ENCODE assay signal across 9 mouse cellular contexts in the genomic region with DNA sequence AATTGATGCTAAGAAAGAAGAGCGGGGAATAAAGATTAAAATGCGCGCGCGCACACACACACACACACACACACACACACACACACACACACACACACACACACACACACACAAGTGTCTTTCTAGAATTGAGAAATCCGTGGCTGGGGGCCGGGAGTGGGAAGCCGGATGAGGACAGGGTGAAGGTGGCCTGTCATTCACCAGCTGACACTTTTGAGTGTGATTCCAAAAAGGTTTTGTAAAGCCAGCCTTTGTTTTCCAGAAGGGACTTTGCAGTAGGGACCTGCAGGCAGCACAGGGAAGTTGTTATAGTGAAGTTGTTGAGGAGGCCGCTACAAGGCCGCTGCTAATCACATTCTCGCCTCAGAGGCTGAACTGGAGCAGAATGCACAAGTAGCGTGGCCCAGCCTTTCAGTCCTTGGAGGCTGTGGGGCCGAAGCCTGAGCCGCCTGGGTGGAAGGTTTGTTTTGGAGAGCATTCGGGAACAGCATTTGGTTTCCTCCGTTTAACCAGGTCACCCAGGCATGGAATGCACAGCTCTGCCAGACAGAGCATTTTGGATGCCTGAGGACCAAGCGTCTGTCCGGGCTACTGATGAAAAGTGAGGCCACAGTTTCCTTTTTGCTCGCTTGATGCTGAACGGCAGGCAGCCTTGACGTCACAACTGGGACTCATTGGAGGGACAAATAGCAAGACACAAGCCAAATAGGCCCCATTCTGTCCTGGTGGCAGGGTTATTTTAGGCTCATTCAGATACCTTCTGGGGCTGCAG.
A peak's percentile ranks its signal among the peaks of the same experiment; 100 is the strongest.
DNase-seq lines count a peak whose midpoint lies in the region; ATAC-seq and TF ChIP-seq lines count a peak whose summit lies in the region.
"Had no signal": no experiment of that assay in that cellular context is flagged by ENCODE, and none has a peak within 500 bp of the region (broad histone marks: within the 10 kb centered on the region; RNA-seq: fewer than 3 reads in every experiment).

No protein-coding gene starts in this region.

- H3K4me2 ChIP-seq in hindbrain, embryonic 16.5 days (ENCODE audit: low read length): no peak overlapping the region

- WGBS in cerebellum, adult 2 months: 28% methylated on average over 21 of the region's 21 CpGs
- WGBS in hindbrain, embryonic 16.5 days: 30% methylated on average over 21 of the region's 21 CpGs
- 65% methylated on average over 21 of the region's 21 CpGs for WGBS in lung, adult 2 months

- H3K36me3 ChIP-seq in hindbrain, embryonic 16.5 days (ENCODE audit: control insufficient read depth, insufficient read depth, low read length): no peaks in the 10 kb centered on the region

- peak; percentile 65 for ATAC-seq in hindbrain, embryonic 16.5 days

- no peaks in the 10 kb centered on the region for H3K27me3 ChIP-seq in cerebellum, adult 2 months (ENCODE audit: control insufficient read depth, insufficient read depth, low read length)
- H3K27me3 ChIP-seq in hindbrain, embryonic 16.5 days (replicated peaks; ENCODE audit: control insufficient read depth, insufficient read depth, low read length): no peaks in the 10 kb centered on the region

- peak overlapping the region; percentile 48; the same call in 1 of the 2 replicates for H3K27ac ChIP-seq in left cerebral cortex, adult 2 months
- peak overlapping the region; percentile 70 for H3K27ac ChIP-seq in cerebellum, adult 2 months (ENCODE audit: insufficient read depth, low read length)
- H3K27ac ChIP-seq in hindbrain, embryonic 16.5 days (ENCODE audit: low read depth, low read length): peak overlapping the region; percentile 65

- H3K9me3 ChIP-seq in hindbrain, embryonic 16.5 days (ENCODE audit: control insufficient read depth, low read length): no peaks in the 10 kb centered on the region
- H3K9me3 ChIP-seq: G1E had no signal

- TF ChIP-seq POLR2A in cerebellum, adult 2 months (IDR thresholded peaks at IDR 0.05; ENCODE audit: borderline replicate concordance, insufficient read depth, low read length): peak; percentile 43; the same call in 1 of the 2 replicates
- no peak for TF ChIP-seq POLR2A in lung, adult 2 months (IDR thresholded peaks at IDR 0.05; ENCODE audit: borderline replicate concordance, extremely low read depth, low read depth, low read length)

- peaks cover 54% of the 10 kb centered on the region for H3K4me1 ChIP-seq in cerebellum, adult 2 months (ENCODE audit: control insufficient read depth, insufficient read depth, low read length)
- peaks cover 10% of the 10 kb centered on the region for H3K4me1 ChIP-seq in hindbrain, embryonic 16.5 days (ENCODE audit: control insufficient read depth, insufficient read depth, low read depth, low read length)
- H3K4me1 ChIP-seq in lung, adult 2 months (ENCODE audit: control insufficient read depth, insufficient read depth, low read length): peaks cover 27% of the 10 kb centered on the region

- no peak overlapping the region for H3K4me3 ChIP-seq in left cerebral cortex, adult 2 months
- H3K4me3 ChIP-seq in cerebellum, adult 2 months (replicated peaks; ENCODE audit: insufficient read depth, low read depth, low read length): no peak overlapping the region
- no peak overlapping the region for H3K4me3 ChIP-seq in hindbrain, embryonic 16.5 days (ENCODE audit: low read length)
- H3K4me3 ChIP-seq in lung, adult 2 months (replicated peaks; ENCODE audit: extremely low read depth, low read depth, low read length): no peak overlapping the region

- DNase-seq in left cerebral cortex, adult 2 months (ENCODE audit: extremely low spot score in 1 of 2, low spot score in 2 of 2): no peak
- DNase-seq in left cerebral cortex, postnatal 4 days: no peak
- DNase-seq in cerebellum, adult 2 months: peak; percentile 88 to 95
- DNase-seq in gastrocnemius, postnatal 14 days: peak; percentile 52
- DNase-seq in spleen, postnatal 14 days (ENCODE audit: low spot score in 2 of 2): no peak
- DNase-seq in lung, adult 2 months: no peak
- DNase-seq in thymus, postnatal 4 days: no peak

- no peak for TF ChIP-seq CTCF in left cerebral cortex, adult 2 months (IDR thresholded peaks at IDR 0.05)
- no peak for TF ChIP-seq CTCF in cerebellum, adult 2 months (IDR thresholded peaks at IDR 0.05; ENCODE audit: borderline replicate concordance, insufficient read depth, low read depth, low read length)
- TF ChIP-seq CTCF in lung, adult 2 months (IDR thresholded peaks at IDR 0.05; ENCODE audit: insufficient read depth, low read length): no peak

- intact Hi-C loops in left cerebral cortex, adult 2 months (cut with DNase I): no loop called here
- intact Hi-C loops in left cerebral cortex, postnatal 4 days (cut with DNase I): no loop called here
- intact Hi-C loops in gastrocnemius, postnatal 14 days (cut with DNase I; ENCODE audit: low total_unique reads): no loop called here

- H3K9ac ChIP-seq in hindbrain, embryonic 16.5 days (ENCODE audit: low read depth, low read length): peak overlapping the region; percentile 37; the same call in 1 of the 2 replicates

Comparison
In these comparisons a context has a peak if more than half of its experiments do, and no peak if none do; other contexts are left out.
1. DNase-seq: peak in cerebellum, adult 2 months (2 of 2) and gastrocnemius, postnatal 14 days (single experiment); none in left cerebral cortex, adult 2 months (0 of 2), left cerebral cortex, postnatal 4 days (single experiment), spleen, postnatal 14 days (0 of 2), lung, adult 2 months (single experiment) and thymus, postnatal 4 days (single experiment).
2. Peak in every context shown above with its lines, with median percentiles within 50 percentile points of each other: H3K27ac ChIP-seq.